Mouse (Mus musculus): Measurements from ENCODE around the gene Hnrnpab.
A peak's percentile ranks its signal among the peaks of the same experiment; 100 is the strongest.

DNA sequence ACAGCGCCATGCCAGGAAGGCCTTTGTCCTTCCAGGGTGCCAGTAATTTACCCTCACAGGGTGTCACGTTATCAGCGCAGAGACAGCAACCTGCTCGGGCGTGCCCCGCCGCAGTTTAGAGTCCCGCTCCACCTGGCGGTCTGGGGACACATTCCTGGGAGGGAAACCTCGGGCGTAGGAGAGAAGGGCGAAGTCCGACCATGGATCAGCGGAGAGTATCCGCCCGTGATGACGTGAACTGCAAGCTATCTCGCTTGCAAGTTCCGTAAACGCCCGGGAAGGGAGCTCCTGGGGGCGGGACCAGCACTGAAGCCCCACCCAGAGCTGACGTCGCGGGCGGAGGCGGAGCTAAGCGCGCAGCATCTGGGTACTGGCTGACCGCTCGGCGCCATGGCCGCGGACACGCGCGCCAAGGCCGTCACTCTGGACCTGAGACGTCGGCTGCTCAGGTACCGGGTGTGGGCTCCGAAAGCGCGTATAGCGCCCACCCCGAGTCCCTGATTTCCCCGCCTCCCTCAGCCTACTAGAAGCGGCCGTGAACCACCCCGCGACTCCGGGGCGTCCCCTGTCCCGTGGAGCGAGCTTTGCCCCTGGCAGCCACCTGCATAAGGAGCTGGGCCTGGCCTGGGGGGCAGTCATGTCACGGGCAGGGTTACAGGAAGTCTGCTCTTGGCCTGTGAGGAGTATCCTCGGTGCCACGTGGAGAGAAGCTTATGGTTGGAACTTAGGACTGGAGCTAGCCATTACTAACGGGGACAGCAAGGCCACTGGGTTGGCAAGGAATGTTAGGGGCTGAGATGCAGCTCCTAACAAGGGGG, 22.0 kb downstream of the Hnrnpab start, which contains the start of gene Phykpl:
- TF ChIP-seq CTCF (IDR thresholded peaks at IDR 0.05) = peak; percentile 69
- peak; percentile 69; the same call in 1 of the 2 replicates for TF ChIP-seq EP300 (IDR thresholded peaks at IDR 0.05)
